Mouse (Mus musculus) fibroblast of lung, adult 2 months (primary cell): Measurements from ENCODE around the gene Pp2d1.

Experiments
- DNase-seq: peaks from one replicate; pipeline ENCODE4 v3.0.0-alpha.2; 2011; ENCODE audit warnings: low read depth

Gene Pp2d1

GRCm38 (mm10) chr17:53478858-53479603 is 60.2 kb downstream of the Pp2d1 start, which contains the start of gene Rab5a:
TSS of gene Rab5a (plus strand) at chr17:53479234.
- peak; percentile 97 for DNase-seq

- no peak for DNase-seq
Measured at GRCm38 (mm10) chr17:53478066-53478857, 61.0 kb downstream of the Pp2d1 start.

- no peak for DNase-seq
Measured at GRCm38 (mm10) chr17:53468697-53469096, 70.6 kb downstream of the Pp2d1 start.

- no peak for DNase-seq
Measured at GRCm38 (mm10) chr17:53465569-53465968, 73.7 kb downstream of the Pp2d1 start.

GRCm38 (mm10) chr17:53463496-53463840 is 75.8 kb downstream of the Pp2d1 start:
- DNase-seq, result no peak

GRCm38 (mm10) chr17:53462603-53463495 is 76.4 kb downstream of the Pp2d1 start, which contains the start of gene Efhb:
TSS of gene Efhb (minus strand) at chr17:53463321.
- peak; percentile 46 for DNase-seq
